Mouse (Mus musculus) CH12.LX (cell line): ENCODE results near the gene Myzap. TPM values are rescaled to one million over a fixed set of nuclear protein-coding genes. Genes with fewer than 3 reads are reported as not detected.

Experiments used
- DNase-seq: peaks from one replicate; pipeline ENCODE4 v3.0.0-alpha.2; 2013; ENCODE audit errors: extremely low read depth
- H3K27ac ChIP-seq: 2 replicates; pipeline ENCODE4 v1.5.1; 2012; ENCODE audit warnings: low read depth, mild to moderate bottlenecking, control low read depth, moderate library complexity; ENCODE audit not compliant: insufficient read depth
- H3K27me3 ChIP-seq: replicated peaks from 2 replicates; pipeline ENCODE3; 2012; ENCODE audit warnings: inconsistent platforms
- H3K36me3 ChIP-seq, 2 experiments: replicated peaks in 1 of 2; 2 replicates each; pipeline versions ENCODE3 to v1.6.1; 2012; ENCODE audit warnings: inconsistent platforms in 1 of 2, low read length in 1 of 2, mild to moderate bottlenecking in 1 of 2, mixed read lengths in 1 of 2, moderate library complexity in 1 of 2; ENCODE audit not compliant: control insufficient read depth in 1 of 2, insufficient read depth in 1 of 2
- H3K4me1 ChIP-seq, 2 experiments: 2 replicates each; pipeline ENCODE4 v1.6.1; 2012; ENCODE audit warnings: inconsistent platforms in 1 of 2, moderate library complexity in 1 of 2; ENCODE audit not compliant: insufficient read depth in 2 of 2, control insufficient read depth in 1 of 2
- H3K4me2 ChIP-seq: 2 replicates; pipeline ENCODE4 v1.6.1; 2012; ENCODE audit warnings: low read depth, mild to moderate bottlenecking, control low read depth; ENCODE audit not compliant: poor library complexity, insufficient read depth, severe bottlenecking
- H3K4me3 ChIP-seq, 3 experiments: fragments of 150-350 bp in 1 of 3; sonication (generic) in 1 of 3; replicated peaks in 1 of 3; 2 replicates each; pipeline versions ENCODE3 to v1.5.1; 2011 to 2012; ENCODE audit warnings: low read depth in 2 of 3, low read length in 2 of 3, mild to moderate bottlenecking in 2 of 3, moderate library complexity in 2 of 3, control low read depth in 1 of 3, improper control_type of control experiment in 1 of 3, inconsistent platforms in 1 of 3, mixed read lengths in 1 of 3; ENCODE audit not compliant: poor library complexity in 1 of 3
- H3K79me2 ChIP-seq: replicated peaks from 2 replicates; pipeline ENCODE4 v1.6.1; 2012; ENCODE audit warnings: mild to moderate bottlenecking, moderate library complexity; ENCODE audit not compliant: control insufficient read depth, poor library complexity, insufficient read depth, severe bottlenecking; ENCODE audit errors: extremely low read depth
- H3K9ac ChIP-seq: 2 replicates; pipeline ENCODE4 v1.6.1; 2012; ENCODE audit warnings: low read depth, mild to moderate bottlenecking, control low read depth, moderate library complexity; ENCODE audit not compliant: insufficient read depth
- H3K9me3 ChIP-seq: replicated peaks from 2 replicates; pipeline ENCODE3; 2012; ENCODE audit warnings: low read length, inconsistent platforms, mixed read lengths
- BHLHE40 ChIP-seq: IDR thresholded peaks from 2 replicates; pipeline ENCODE4 v1.6.1; 2011; ENCODE audit warnings: mild to moderate bottlenecking, low read depth, low read length, improper control_type of control experiment
- CHD1 ChIP-seq: IDR thresholded peaks from 2 replicates; pipeline ENCODE4 v1.6.1; 2012; ENCODE audit warnings: low read depth, low read length, improper control_type of control experiment, inconsistent platforms
- CHD2 ChIP-seq: IDR thresholded peaks from 2 replicates; pipeline ENCODE4 v1.6.1; 2011; ENCODE audit warnings: low read length, improper control_type of control experiment
- CTCF ChIP-seq, 2 experiments: IDR thresholded peaks in 1 of 2; conservative IDR thresholded peaks in 1 of 2; 2 replicates each; pipeline ENCODE4 v1.5.1; 2011 to 2012; ENCODE audit warnings: low read depth in 2 of 2, low read length in 2 of 2, improper control_type of control experiment in 1 of 2, inconsistent platforms in 1 of 2, mild to moderate bottlenecking in 1 of 2, moderate library complexity in 1 of 2
- E2F4 ChIP-seq: IDR thresholded peaks from 2 replicates; pipeline ENCODE4 v1.6.1; 2011; ENCODE audit warnings: low read depth, low read length, improper control_type of control experiment; ENCODE audit not compliant: insufficient replicate concordance
- ELF1 ChIP-seq: IDR thresholded peaks from 2 replicates; pipeline ENCODE4 v1.6.1; 2014; ENCODE audit warnings: low read depth, mild to moderate bottlenecking, inconsistent platforms, low read length, improper control_type of control experiment
- EP300 ChIP-seq: IDR thresholded peaks from 2 replicates; pipeline ENCODE4 v1.6.1; 2011; ENCODE audit warnings: low read length, improper control_type of control experiment
- ETS1 ChIP-seq: conservative IDR thresholded peaks from 2 replicates; pipeline ENCODE4 v1.6.1; 2012; ENCODE audit warnings: low read depth, mild to moderate bottlenecking, inconsistent platforms, low read length, improper control_type of control experiment, moderate library complexity
- GABPA ChIP-seq: IDR thresholded peaks from 2 replicates; pipeline ENCODE4 v1.6.1; 2012; ENCODE audit warnings: low read depth, low read length, improper control_type of control experiment, inconsistent platforms; ENCODE audit not compliant: insufficient replicate concordance
- HCFC1 ChIP-seq: IDR thresholded peaks from 2 replicates; pipeline ENCODE4 v1.6.1; 2012; ENCODE audit warnings: low read depth, mild to moderate bottlenecking, inconsistent platforms, low read length, improper control_type of control experiment
- IRF4 ChIP-seq: IDR thresholded peaks from 2 replicates; pipeline ENCODE4 v1.6.1; 2014; ENCODE audit warnings: low read depth, mild to moderate bottlenecking, inconsistent platforms, low read length, improper control_type of control experiment
- JUN ChIP-seq: IDR thresholded peaks from 2 replicates; pipeline ENCODE4 v1.6.1; 2011; ENCODE audit warnings: low read depth, mild to moderate bottlenecking, low read length, improper control_type of control experiment, moderate library complexity; ENCODE audit not compliant: insufficient read depth
- JUND ChIP-seq: conservative IDR thresholded peaks from 2 replicates; pipeline ENCODE4 v1.6.1; 2011; ENCODE audit warnings: low read depth, low read length, improper control_type of control experiment
- KAT2A ChIP-seq: IDR thresholded peaks from 2 replicates; pipeline ENCODE4 v1.6.1; 2012; ENCODE audit warnings: low read length, improper control_type of control experiment, inconsistent platforms; ENCODE audit not compliant: insufficient replicate concordance
- MAFK ChIP-seq: IDR thresholded peaks from 2 replicates; pipeline ENCODE4 v1.6.1; 2011; ENCODE audit warnings: low read length, improper control_type of control experiment; ENCODE audit not compliant: insufficient replicate concordance
- MAX ChIP-seq: IDR thresholded peaks from 2 replicates; pipeline ENCODE4 v1.6.1; 2011; ENCODE audit warnings: low read length, improper control_type of control experiment
- MAZ ChIP-seq: IDR thresholded peaks from 2 replicates; pipeline ENCODE4 v1.6.1; 2012; ENCODE audit warnings: low read depth, mild to moderate bottlenecking, inconsistent platforms, low read length, improper control_type of control experiment, moderate library complexity
- MEF2A ChIP-seq: IDR thresholded peaks from 2 replicates; pipeline ENCODE4 v1.6.1; 2014; ENCODE audit warnings: low read depth, mild to moderate bottlenecking, inconsistent platforms, low read length, improper control_type of control experiment, borderline replicate concordance
- MXI1 ChIP-seq: IDR thresholded peaks from 2 replicates; pipeline ENCODE4 v1.6.1; 2011; ENCODE audit warnings: mild to moderate bottlenecking, low read depth, low read length, improper control_type of control experiment
- MYC ChIP-seq: IDR thresholded peaks from 2 replicates; pipeline ENCODE4 v1.6.1; 2011; ENCODE audit warnings: low read depth, mild to moderate bottlenecking, improper control_type of control experiment, low read length
- NELFE ChIP-seq: IDR thresholded peaks from 2 replicates; pipeline ENCODE4 v1.6.1; 2011; ENCODE audit warnings: low read depth, low read length, improper control_type of control experiment
- NRF1 ChIP-seq: IDR thresholded peaks from 2 replicates; pipeline ENCODE4 v1.6.1; 2014; ENCODE audit warnings: low read depth, mild to moderate bottlenecking, inconsistent platforms, low read length, improper control_type of control experiment, moderate library complexity
- PAX5 ChIP-seq: IDR thresholded peaks from 2 replicates; pipeline ENCODE4 v1.6.1; 2012; ENCODE audit warnings: low read length, inconsistent platforms, mixed read lengths
- POLR2A ChIP-seq: IDR thresholded peaks from 2 replicates; pipeline ENCODE4 v1.6.1; 2011; ENCODE audit warnings: low read depth, mild to moderate bottlenecking, improper control_type of control experiment, low read length
- POLR2AphosphoS2 ChIP-seq: IDR thresholded peaks from 2 replicates; pipeline ENCODE4 v1.6.1; 2011; ENCODE audit warnings: low read depth, low read length, improper control_type of control experiment
- RAD21 ChIP-seq: IDR thresholded peaks from 2 replicates; pipeline ENCODE4 v1.6.1; 2011; ENCODE audit warnings: low read depth, mild to moderate bottlenecking, low read length, improper control_type of control experiment, moderate library complexity
- RCOR1 ChIP-seq: conservative IDR thresholded peaks from 2 replicates; pipeline ENCODE4 v1.6.1; 2012; ENCODE audit warnings: low read depth, mild to moderate bottlenecking, inconsistent platforms, low read length, improper control_type of control experiment
- SIN3A ChIP-seq: IDR thresholded peaks from 2 replicates; pipeline ENCODE4 v1.6.1; 2012; ENCODE audit warnings: low read length, improper control_type of control experiment, inconsistent platforms
- SMC3 ChIP-seq: IDR thresholded peaks from 2 replicates; pipeline ENCODE4 v1.6.1; 2011; ENCODE audit warnings: low read depth, low read length, improper control_type of control experiment
- TBP ChIP-seq: conservative IDR thresholded peaks from 2 replicates; pipeline ENCODE4 v1.6.1; 2011; ENCODE audit warnings: low read depth, low read length, improper control_type of control experiment
- TCF12 ChIP-seq: IDR thresholded peaks from 2 replicates; pipeline ENCODE4 v1.6.1; 2014; ENCODE audit warnings: low read depth, mild to moderate bottlenecking, inconsistent platforms, low read length, improper control_type of control experiment
- UBTF ChIP-seq: IDR thresholded peaks from 2 replicates; pipeline ENCODE4 v1.6.1; 2012; ENCODE audit warnings: low read depth, mild to moderate bottlenecking, inconsistent platforms, low read length, improper control_type of control experiment, moderate library complexity
- USF1 ChIP-seq: IDR thresholded peaks from 2 replicates; pipeline ENCODE4 v1.6.1; 2014; ENCODE audit warnings: low read depth, mild to moderate bottlenecking, inconsistent platforms, low read length, improper control_type of control experiment
- USF2 ChIP-seq: conservative IDR thresholded peaks from 2 replicates; pipeline ENCODE4 v1.6.1; 2011; ENCODE audit warnings: low read depth, low read length, improper control_type of control experiment
- ZC3H11A ChIP-seq: IDR thresholded peaks from 2 replicates; pipeline ENCODE4 v1.6.1; 2012; ENCODE audit warnings: low read depth, mild to moderate bottlenecking, inconsistent platforms, low read length, improper control_type of control experiment
- ZKSCAN1 ChIP-seq: IDR thresholded peaks from 2 replicates; pipeline ENCODE4 v1.6.1; 2012; ENCODE audit warnings: low read depth, inconsistent platforms, low read length, improper control_type of control experiment, borderline replicate concordance
- ZMIZ1 ChIP-seq: IDR thresholded peaks from 2 replicates; pipeline ENCODE4 v1.6.1; 2012; ENCODE audit warnings: low read depth, mild to moderate bottlenecking, inconsistent platforms, low read length, improper control_type of control experiment
- ZNF384 ChIP-seq: IDR thresholded peaks from 2 replicates; pipeline ENCODE4 v1.6.1; 2012; ENCODE audit warnings: low read depth, low read length, improper control_type of control experiment, inconsistent platforms
- dilution Hi-C: fragments of 300-500 bp; cut with MboI; formaldehyde crosslinking; loops from 2 replicates; pipeline ENCODE4 v1.14.3; 2020; ENCODE audit warnings: low sequenced_read_pairs; ENCODE audit not compliant: extremely low pct_unique_long_range_greater_than_20kb, extremely low pct_ligation_motif_present
- in situ Hi-C: fragments of 300-500 bp; cut with MboI; formaldehyde crosslinking; loops from 3 replicates; pipeline ENCODE4 v1.14.3; 2019; ENCODE audit warnings: low sequenced_read_pairs, low pct_ligation_motif_present, low pct_unique_long_range_greater_than_20kb, mixed read lengths
- polyA plus RNA-seq: library from polyadenylated mRNA; unstranded; fragments of >175 nt; gene quantifications from 2 replicates; pipeline ENCODE4 v1.2.1, GENCODE M21; 2012; ENCODE audit warnings: low read depth; ENCODE audit not compliant: insufficient read length
- total RNA-seq, 2 experiments: library from RNA; depleted of rRNA; stranded (reverse); fragments of 300-350 nt in 1 of 2; fragments of >200 nt in 1 of 2; gene quantifications; 2 replicates each; pipeline ENCODE4 v1.2.3; 2012 to 2014

Gene Myzap
- total RNA-seq (2012; rRNA removed) (2.9 and 4.6 TPM in 2 replicates), total RNA-seq (2014; rRNA removed) (6.2 and 6.3 TPM in 2 replicates), polyA plus RNA-seq (7.2 and 7.5 TPM in 2 replicates)

- in situ Hi-C loops, result no loop called here
- dilution Hi-C loops, result no loop called here
- no peaks in the 10 kb centered on the region for H3K9me3 ChIP-seq
- DNase-seq, result peak; percentile 82
- peak within 1 kb of the TSS; percentile 65 to 97 (median 80) for H3K4me3 ChIP-seq
- no peaks in the 10 kb centered on the region for H3K27me3 ChIP-seq
- H3K4me1 ChIP-seq, result peaks cover 9 to 54% of the 10 kb centered on the region in 2 experiments
- peaks cover 0 to 1% of the 10 kb centered on the region in 2 experiments for H3K36me3 ChIP-seq
- peak within 1 kb of the TSS; percentile 74 for H3K4me2 ChIP-seq
- peak within 1 kb of the TSS; percentile 41 for H3K9ac ChIP-seq
- H3K79me2 ChIP-seq, result no peaks in the 10 kb centered on the region
- TF ChIP-seq NELFE (0 out of 2 replicates have a peak, but pooled peaks have one; percentile 39), EP300 (no peak; the same call in 1 of the 2 replicates), MAX (peak; percentile 42; the same call in 1 of the 2 replicates), ZC3H11A (no peak), POLR2A (peak; percentile 62), TBP (no peak), CHD1 (no peak), MXI1 (peak; percentile 73; the same call in 1 of the 2 replicates), ETS1 (no peak), HCFC1 (0 out of 2 replicates have a peak, but pooled peaks have one; percentile 13), MAZ (0 out of 2 replicates have a peak, but pooled peaks have one; percentile 25), JUN (no peak), JUND (no peak), USF1 (no peak), ZNF384 (no peak), UBTF (0 out of 2 replicates have a peak, but pooled peaks have one; percentile 42), CHD2 (no peak), TCF12 (peak; percentile 50; the same call in 1 of the 2 replicates), SMC3 (no peak), MYC (no peak), E2F4 (no peak), IRF4 (no peak), ZKSCAN1 (no peak), NRF1 (0 out of 2 replicates have a peak, but pooled peaks have one; percentile 24), RCOR1 (no peak), USF2 (no peak), MAFK (no peak), GABPA (no peak), RAD21 (no peak), POLR2AphosphoS2 (no peak), PAX5 (no peak), KAT2A (no peak), ZMIZ1 (peak; percentile 36; the same call in 1 of the 2 replicates), MEF2A (no peak), SIN3A (peak; percentile 46; the same call in 1 of the 2 replicates), ELF1 (peak; percentile 58), BHLHE40 (0 out of 2 replicates have a peak, but pooled peaks have one; percentile 14), CTCF (conservative IDR thresholded peaks at IDR 0.05 in 1 of 2, IDR thresholded peaks at IDR 0.05 in 1 of 2; ENCODE audit: low read depth in 2 of 2, low read length in 2 of 2) (no peak)
- TF ChIP-seq, all 38 proteins: peak for 13
- no peak within 1 kb of the TSS for H3K27ac ChIP-seq
Measured at GRCm38 (mm10) chr9:71591938-71592548, at the start of gene Myzap. Gene Myzap, minus strand, starts transcription at chr9:71592360.
